Mouse (Mus musculus): ENCODE results near the gene Sstr4.
A peak's percentile ranks its signal among the peaks of the same experiment; 100 is the strongest.

Sstr4 gene

GRCm38 (mm10) chr2:148395131-148396051 lies at the start of gene Sstr4:
Sstr4 (plus strand) TSS chr2:148395344.
- peak in 1 of 2 experiments; percentile 5 for DNase-seq

GRCm38 (mm10) chr2:148345373-148345772 lies 49.8 kb upstream of the Sstr4 start:
- DNase-seq, result no peak

DNA sequence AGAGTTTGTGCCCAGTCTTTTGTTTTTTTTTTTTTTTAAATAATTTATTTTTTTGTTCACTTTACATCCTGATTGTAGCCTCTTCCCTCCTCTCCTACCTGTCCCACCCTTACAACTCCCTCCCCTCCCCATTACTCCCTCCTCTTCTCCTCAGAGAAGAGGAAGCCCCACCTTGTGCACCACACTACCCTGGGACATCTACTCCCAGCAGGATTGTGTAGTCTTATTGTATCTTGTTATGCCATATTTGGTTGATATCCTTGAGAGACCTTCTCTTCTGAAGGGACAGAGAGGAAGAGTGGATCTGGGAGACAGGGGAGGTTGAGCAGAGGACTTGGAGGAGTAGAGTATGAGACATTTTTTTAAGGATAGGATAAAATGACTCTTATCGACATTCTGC lies 48.2 kb upstream of the Sstr4 start:
- DNase-seq, result no peak

- DNase-seq, result no peak
Measured at GRCm38 (mm10) chr2:148349509-148350307, 45.4 kb upstream of the Sstr4 start.

DNA sequence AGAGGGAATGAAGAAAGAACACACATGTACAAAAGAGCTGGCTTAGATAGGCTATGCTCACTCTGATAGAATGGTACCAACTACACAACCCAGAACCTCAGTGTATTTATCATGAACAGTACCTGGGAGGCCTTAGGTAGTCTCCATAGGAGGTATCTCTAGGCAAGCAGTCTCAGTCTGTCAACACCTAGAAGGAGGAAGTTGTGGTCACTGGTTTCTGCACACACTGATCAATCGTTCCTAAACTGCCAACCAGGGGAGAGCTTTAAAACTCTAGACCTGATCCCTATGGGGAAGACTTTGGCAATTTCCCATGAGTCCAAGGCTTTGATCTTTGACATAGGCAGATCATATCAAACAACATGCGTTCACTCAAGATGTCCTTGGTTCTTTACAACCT lies 44.7 kb upstream of the Sstr4 start:
- DNase-seq, result no peak

DNA sequence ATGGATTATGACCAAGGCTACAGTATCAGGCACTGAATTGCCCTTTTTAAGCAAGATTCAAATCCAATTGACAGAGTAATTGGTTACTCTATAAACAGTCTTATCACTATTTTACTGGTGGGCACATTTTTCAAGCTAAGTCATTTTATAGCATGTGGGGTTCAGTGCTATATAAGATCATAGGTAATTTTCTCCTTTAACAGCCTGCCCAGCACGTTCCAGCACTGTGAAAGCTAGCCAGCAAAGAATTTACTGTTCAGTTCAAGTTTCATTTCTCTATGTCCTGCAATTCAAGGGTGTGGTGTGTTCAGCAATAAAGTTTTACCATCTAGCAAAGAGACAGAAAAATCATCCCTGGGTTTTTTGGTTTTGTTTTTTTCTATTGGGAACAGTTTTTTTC lies 42.5 kb upstream of the Sstr4 start:
- DNase-seq, result no peak

DNA sequence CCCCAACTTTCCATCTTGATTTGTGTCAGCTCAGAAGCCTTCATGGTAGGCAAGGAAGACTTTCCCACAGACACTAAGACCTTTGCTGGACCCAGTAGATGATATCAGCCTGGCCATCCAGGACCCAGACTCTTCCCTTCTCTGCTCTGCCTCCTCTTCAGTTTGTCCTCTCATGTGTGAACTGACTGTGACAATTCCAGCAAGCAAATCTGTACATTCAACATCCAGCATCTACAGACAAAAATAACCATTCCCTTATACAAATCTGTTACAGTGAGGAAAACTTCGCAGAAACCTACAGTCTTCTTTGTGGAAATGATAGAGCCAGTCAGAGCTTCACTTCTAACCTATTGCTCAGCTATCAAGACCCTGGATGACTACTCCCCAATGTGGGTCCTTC lies 38.0 kb upstream of the Sstr4 start:
- no peak for DNase-seq

- no peak for DNase-seq
Measured at GRCm38 (mm10) chr2:148364536-148364935, 30.6 kb upstream of the Sstr4 start.

DNA sequence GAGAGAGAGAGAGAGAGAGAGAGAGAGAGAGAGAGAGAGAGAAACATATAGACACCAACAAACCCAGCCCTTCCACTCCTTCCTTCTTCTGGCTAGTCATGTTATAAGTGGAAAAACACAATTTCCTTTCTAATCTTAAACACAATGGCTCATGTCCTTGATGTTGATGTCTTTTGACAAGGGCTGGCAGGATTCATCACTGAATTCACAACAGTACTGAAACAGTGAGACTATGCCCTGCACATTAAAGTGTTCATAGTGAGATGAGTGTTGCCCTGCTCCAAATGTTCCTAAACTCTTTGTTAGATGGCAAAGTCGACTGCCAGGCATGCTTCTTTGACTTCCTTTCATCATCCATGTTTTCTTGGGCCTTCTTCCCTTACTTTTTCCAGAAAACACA lies 29.9 kb upstream of the Sstr4 start:
- no peak for DNase-seq

DNA sequence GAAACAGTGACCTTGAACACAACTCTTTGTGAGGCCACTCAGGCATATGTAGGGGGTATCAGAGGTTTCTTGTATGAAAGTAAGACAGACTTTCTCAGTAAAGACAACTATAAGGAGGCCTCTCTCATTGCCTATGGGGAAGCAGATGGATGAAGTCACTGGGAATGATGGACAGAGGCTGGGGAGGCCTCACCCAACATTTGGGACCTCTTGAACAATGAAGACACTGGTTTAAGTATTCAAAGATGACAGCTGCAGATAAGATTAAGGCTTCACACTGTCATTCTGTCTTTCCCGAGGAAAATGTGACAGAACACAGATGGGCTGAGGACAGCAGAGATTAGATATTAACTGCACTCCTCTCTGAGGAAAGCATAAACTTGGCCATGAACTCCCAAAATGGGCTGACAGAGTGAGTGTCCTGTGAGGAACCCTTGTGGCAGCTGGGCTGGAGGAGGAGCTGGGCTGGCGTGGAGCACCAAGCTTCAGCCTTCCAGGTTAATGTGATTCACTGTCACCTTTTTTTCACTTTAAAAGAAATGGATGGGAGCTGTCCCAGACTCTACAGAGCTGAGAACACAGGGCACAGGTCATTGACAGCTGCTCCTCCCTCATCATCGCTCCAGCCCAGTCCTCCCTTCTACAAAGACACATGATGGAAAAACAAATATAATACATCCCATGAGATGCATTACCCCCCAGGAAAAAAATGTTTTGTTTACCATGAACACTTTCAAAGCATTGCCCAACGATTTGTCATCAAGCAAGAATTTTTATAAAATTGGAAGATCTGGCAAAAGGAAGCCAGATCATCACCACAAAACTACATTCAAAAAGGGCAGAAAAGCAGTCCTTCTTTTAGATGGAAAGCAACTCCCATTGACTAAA lies 23.2 kb upstream of the Sstr4 start:
- no peak for DNase-seq

DNA sequence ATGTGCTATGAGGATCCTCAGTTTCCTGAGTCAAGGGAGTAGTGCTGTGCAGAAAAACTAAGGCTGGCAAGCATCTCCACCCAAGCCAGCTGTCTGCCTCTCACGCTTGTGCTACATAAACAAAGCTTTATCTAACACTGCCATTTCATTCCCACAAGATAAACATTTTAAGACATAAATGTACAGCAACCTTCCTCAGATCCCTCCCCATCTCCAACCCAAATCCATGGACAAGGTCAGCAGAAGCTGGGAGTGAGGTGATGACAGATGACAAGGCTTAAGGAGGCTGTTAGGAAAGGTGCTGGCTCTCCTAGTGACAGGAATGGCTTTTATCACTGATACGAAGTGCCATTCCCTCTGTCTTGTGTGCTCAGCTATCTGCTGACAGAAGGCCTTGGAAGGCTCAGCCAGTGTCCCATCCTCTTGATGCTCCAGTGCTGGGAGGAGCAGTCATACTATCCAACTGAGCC lies 21.5 kb upstream of the Sstr4 start:
- DNase-seq, result no peak

DNA sequence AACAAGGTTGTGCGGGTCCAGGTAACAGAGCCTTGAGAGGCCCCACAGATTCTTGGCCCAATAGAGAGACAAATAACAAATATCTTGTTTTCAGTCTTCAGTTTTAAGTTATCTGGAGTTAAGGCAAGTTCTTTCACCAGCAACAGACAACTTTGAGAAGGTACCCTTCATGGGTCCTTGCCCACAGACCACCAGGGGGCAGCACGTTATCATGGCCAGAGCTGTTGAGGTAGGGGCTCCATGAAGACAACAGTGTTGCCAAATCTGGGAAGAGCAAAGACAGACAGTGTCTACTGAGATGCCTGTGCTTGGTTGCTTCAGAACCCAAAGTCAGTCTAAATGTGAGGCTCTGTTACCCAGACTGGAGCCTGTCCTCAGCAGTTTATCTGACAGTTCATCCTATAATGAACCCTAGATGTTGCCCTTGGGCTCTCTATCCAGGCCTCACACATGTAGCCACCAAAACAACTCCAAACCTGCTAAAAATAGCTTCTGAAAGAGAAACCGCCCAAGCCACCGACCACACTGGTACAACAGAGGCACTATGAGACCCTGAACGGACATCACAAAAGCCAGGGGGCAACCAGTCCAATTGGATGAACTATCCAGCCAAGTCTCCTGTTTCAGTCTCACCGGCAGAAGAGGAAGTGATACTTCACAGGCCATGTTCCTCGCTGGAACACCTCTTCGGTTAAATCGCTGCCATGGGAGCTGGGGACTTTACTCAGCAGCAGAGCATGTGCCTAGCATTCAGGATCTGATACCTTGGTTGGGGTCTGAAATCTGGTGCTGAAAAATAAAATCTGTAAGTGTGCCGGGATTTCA lies 19.6 kb upstream of the Sstr4 start:
- DNase-seq, result no peak

GRCm38 (mm10) chr2:148378817-148379342 lies 16.3 kb upstream of the Sstr4 start:
- DNase-seq, result no peak

DNA sequence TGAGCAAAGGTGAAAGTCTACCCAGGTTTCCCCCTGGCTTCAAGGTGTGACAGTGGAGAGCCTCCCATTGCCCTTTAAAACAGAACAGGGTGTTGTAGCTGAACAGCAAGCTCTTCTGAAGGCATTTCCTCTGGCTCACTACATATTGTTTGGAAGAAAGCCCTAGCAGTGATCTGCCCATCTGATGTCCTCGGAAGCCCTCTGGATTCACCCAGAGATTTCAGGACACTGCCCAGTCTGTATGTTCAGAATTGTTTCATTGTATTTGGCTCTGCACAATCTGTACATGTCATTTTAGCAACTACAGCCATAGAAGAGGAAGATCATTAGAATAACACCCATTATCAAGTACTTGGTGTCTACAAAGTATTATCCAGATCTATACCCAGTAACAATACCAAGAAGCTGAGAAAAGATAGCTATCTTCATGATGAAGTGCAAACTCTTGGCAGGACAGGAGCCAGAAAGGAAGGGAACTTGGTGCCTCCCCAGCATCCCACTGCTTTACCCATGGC lies 15.2 kb upstream of the Sstr4 start:
- no peak for DNase-seq

DNA sequence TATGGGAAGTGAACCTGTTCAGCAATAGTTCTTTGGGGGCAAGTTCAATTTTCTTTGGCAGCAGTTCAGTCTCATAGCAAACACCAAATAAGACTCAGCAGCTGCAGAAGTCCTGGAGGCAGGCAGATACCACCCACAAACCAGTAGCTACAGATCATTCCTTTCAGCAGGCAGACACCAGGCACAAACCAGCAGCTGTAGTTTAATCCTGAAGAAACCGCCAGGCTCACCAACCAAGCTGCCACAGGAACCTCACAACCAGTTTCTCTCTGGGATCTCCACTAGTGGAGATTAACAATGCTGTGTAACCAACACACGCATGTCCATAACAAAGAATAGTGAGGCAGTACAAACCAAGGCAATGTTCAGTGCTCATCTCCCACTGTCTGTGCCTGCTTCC lies 14.1 kb upstream of the Sstr4 start:
- DNase-seq, result no peak

DNA sequence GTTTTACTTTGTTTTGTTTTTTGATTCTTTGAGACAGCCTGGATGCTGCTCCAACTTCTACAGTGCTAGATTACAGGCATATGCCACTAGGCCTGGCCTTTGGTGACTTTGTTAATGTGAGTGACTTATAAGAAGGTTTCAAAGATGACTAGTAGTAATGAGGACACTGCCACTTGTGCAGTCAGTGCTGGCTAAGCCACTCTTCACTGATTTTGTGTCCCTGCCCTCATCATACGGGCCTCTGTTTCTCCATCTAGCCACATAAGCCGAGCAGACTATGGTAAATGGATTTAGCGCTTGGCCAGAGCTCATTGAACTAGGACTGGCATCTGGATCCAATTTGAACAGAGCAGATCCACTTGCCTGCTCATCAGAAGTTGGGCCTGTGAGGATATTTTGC lies 8.7 kb upstream of the Sstr4 start:
- DNase-seq, result no peak

GRCm38 (mm10) chr2:148386927-148387326 lies 8.2 kb upstream of the Sstr4 start:
- no peak for DNase-seq

- DNase-seq, result no peak
Measured at GRCm38 (mm10) chr2:148387652-148388581, 7.2 kb upstream of the Sstr4 start.

DNA sequence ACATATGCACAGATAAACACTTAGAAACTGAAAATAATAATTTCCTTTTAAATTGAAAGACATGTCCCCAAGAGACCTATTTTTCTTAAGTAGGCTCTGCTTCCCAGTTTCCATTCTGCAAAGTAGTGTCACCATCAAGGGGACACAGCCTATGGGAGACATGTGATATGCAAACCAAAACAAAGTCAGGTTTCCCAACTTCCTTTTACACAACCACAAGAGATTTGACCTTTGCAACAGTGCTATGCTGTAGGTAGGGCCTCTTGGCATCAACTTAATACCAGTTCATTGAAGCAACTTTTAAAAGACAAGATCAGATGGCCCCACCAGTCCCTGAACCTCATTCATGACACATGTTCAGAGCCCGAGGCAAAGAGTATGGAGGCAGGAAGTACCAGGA lies 2.0 kb upstream of the Sstr4 start:
- DNase-seq, result no peak

DNA sequence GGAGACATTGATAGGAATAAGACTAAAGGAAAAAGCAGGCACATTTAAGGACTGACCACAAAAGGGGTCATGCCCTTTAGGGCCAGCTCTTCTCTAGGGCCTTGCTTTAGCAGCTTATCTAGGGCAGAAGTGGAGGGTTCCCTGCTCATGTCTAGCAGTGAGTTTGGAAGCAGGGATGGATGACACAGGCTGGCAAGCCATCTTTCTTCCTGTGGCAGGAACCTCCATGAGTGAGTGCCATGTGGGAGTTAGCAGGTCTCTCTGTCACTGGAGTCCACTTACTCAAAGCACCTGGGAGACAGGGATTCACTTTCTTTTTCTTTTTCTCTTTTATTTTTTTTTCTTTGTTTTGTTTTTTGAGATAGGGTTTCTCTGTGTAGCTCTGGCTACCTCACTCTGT lies 1.3 kb upstream of the Sstr4 start:
- no peak for DNase-seq

All from thymus, adult 18-20 months (tissue).